In the genomic region with DNA sequence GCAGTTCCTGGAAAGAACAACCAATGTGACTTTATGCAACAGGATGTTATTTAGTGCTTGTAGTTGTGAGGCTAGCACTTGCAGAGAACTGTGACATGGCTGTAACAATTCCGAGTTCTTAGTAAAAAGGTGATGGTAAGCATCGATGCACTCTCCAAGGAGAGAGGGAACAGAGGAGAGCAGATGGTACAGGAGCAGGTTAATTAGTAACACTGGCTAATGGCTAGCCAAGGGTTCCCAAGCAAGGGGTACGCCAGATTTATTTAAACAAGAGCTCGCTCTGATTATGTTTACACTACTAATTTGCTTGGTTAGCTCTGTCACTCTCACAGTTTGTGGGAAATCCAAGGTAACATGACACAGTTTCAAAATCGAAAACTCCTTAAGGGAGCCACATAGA, we compare ENCODE assay signal across 18 mouse cellular contexts.
DNase-seq lines count a peak whose midpoint lies in the region; ATAC-seq lines count a peak whose summit lies in the region.
"Had no signal": no experiment of that assay in that cellular context is flagged by ENCODE, and none has a peak within 500 bp of the region (broad histone marks: within the 10 kb centered on the region; RNA-seq: fewer than 3 reads in every experiment).

No protein-coding gene starts in this region.

- no peak overlapping the region for H3K9ac ChIP-seq in liver, embryonic 16.5 days (ENCODE audit: low read depth, low read length)
- no peak overlapping the region for H3K9ac ChIP-seq in liver, embryonic 12.5 days
- H3K9ac ChIP-seq: hindbrain, embryonic 14.5 days; liver, embryonic 13.5 days; neural tube, embryonic 12.5 days had no signal

- WGBS in liver, embryonic 16.5 days (ENCODE audit: insufficient replicate concordance), result 45% methylated on average over 5 of the region's 5 CpGs
- 47% methylated on average over 5 of the region's 5 CpGs for WGBS in liver, embryonic 12.5 days (ENCODE audit: insufficient replicate concordance)

- no peak for ATAC-seq in liver, embryonic 16.5 days (ENCODE audit: low read depth)
- ATAC-seq in liver, embryonic 12.5 days, result no peak
- ATAC-seq: CD4-positive, CD25-positive, alpha-beta regulatory T cell, adult 4 months; midbrain, embryonic 16.5 days had no signal

- DNase-seq in cerebellum, postnatal 10 days, result peak; percentile 28 to 29
- DNase-seq in cerebellum, adult 8-10 months, result no peak
- peak; percentile 35 to 41 for DNase-seq in kidney, adult 8-10 months
- DNase-seq in kidney, postnatal 36 days, result peak; percentile 14 to 54
- no peak for DNase-seq in natural killer cell, adult 2 months (ENCODE audit: low spot score in 2 of 2)
- DNase-seq in right cerebral cortex, postnatal 14 days, result no peak
- DNase-seq: liver, embryonic 13.5 days; lung, postnatal 10 days; thymus, postnatal 36 days had no signal

- no peaks in the 10 kb centered on the region for H3K36me3 ChIP-seq in liver, embryonic 16.5 days (ENCODE audit: control insufficient read depth, insufficient read depth)
- H3K36me3 ChIP-seq in liver, embryonic 12.5 days, result no peaks in the 10 kb centered on the region
- H3K36me3 ChIP-seq: G1E; liver, embryonic 13.5 days; neural tube, embryonic 12.5 days had no signal

- no peak overlapping the region for H3K27ac ChIP-seq in liver, embryonic 16.5 days (ENCODE audit: low read length)
- H3K27ac ChIP-seq in liver, embryonic 12.5 days, result no peak overlapping the region
- H3K27ac ChIP-seq: hindbrain, embryonic 14.5 days; liver, embryonic 13.5 days; neural tube, embryonic 12.5 days had no signal

- 0 out of 2 replicates have a peak overlapping the region, but pooled peaks have one; percentile 13 for H3K4me2 ChIP-seq in liver, embryonic 16.5 days (ENCODE audit: low read depth, low read length)
- H3K4me2 ChIP-seq in liver, embryonic 12.5 days, result no peak overlapping the region
- H3K4me2 ChIP-seq: heart, embryonic 11.5 days; hindbrain, embryonic 14.5 days; liver, embryonic 13.5 days; neural tube, embryonic 12.5 days had no signal

- H3K4me3 ChIP-seq in liver, embryonic 16.5 days (ENCODE audit: low read depth, low read length), result no peak overlapping the region
- H3K4me3 ChIP-seq in liver, embryonic 12.5 days, result no peak overlapping the region
- H3K4me3 ChIP-seq: liver, embryonic 13.5 days; megakaryocyte, embryonic 14.5 days; neural tube, embryonic 12.5 days had no signal

- no peaks in the 10 kb centered on the region for H3K4me1 ChIP-seq in liver, embryonic 16.5 days (ENCODE audit: control insufficient read depth, low read depth, low read length)
- no peaks in the 10 kb centered on the region for H3K4me1 ChIP-seq in liver, embryonic 12.5 days
- H3K4me1 ChIP-seq: liver, embryonic 13.5 days; megakaryocyte, embryonic 14.5 days; neural tube, embryonic 12.5 days had no signal

- no peaks in the 10 kb centered on the region for H3K27me3 ChIP-seq in liver, embryonic 16.5 days (ENCODE audit: control insufficient read depth, insufficient read depth, low read depth, low read length)
- H3K27me3 ChIP-seq in liver, embryonic 12.5 days (replicated peaks), result no peaks in the 10 kb centered on the region
- H3K27me3 ChIP-seq: liver, embryonic 13.5 days; megakaryocyte, embryonic 14.5 days; neural tube, embryonic 12.5 days had no signal

- H3K9me3 ChIP-seq in liver, embryonic 16.5 days (replicated peaks; ENCODE audit: control insufficient read depth, low read length), result no peaks in the 10 kb centered on the region
- H3K9me3 ChIP-seq in liver, embryonic 12.5 days (replicated peaks), result no peaks in the 10 kb centered on the region
- H3K9me3 ChIP-seq: liver, embryonic 13.5 days; megakaryocyte, embryonic 14.5 days; neural tube, embryonic 12.5 days had no signal

Comparison
In these comparisons a context has a peak if more than half of its experiments do, and no peak if none do; other contexts are left out.
1. DNase-seq: peak in cerebellum, postnatal 10 days (2 of 2), kidney, adult 8-10 months (2 of 2) and kidney, postnatal 36 days (2 of 2); none in cerebellum, adult 8-10 months (single experiment), natural killer cell, adult 2 months (0 of 2) and right cerebral cortex, postnatal 14 days (single experiment).